Mouse (Mus musculus): ENCODE results near the gene Cadps.

DNA sequence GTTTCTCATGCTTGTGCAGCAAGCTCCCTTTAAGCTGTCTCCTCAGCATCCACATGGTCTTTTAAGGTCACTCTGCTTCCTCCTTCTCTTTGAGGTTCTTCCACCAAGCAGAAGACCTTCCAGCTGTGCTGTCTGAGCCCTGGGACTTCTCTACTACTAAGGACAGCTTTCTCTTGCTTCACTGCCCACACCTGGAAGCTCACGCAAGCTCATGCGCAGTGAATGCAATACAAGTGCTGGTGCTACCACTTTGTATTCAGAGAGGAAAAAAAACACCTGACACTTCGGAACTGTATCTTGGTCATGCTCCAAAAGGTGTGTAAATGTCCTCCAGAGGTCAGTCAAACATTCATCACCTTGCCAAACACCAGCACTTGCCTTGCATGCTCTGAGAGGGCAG, 115.5 kb downstream of the Cadps start:
- no peak for TF ChIP-seq CTCF (IDR thresholded peaks at IDR 0.05; ENCODE audit: borderline replicate concordance, control insufficient read depth, extremely low read depth, insufficient read depth, low read length, poor library complexity)
- no peak for TF ChIP-seq POLR2A (IDR thresholded peaks at IDR 0.05; ENCODE audit: control insufficient read depth, extremely low read depth, insufficient read depth, low read length, poor library complexity)
